8 mouse cellular contexts compared by ENCODE assay signal in genomic region chr2:118779504-118780480, GRCm38 (mm10). TPM values are rescaled to one million over a fixed set of nuclear protein-coding genes. Genes with fewer than 3 reads are reported as not detected.
DNase-seq lines count a peak whose midpoint lies in the region; ATAC-seq and TF ChIP-seq lines count a peak whose summit lies in the region.

Disp2 (plus strand) TSS chr2:118779719.

- peak; percentile 84 for DNase-seq in CH12.LX (ENCODE audit: extremely low read depth)
- DNase-seq in c-Kit-positive CD71-positive TER-119-positive erythroid progenitor cells, embryonic 14.5 days (ENCODE audit: low spot score): peak; percentile 73
- DNase-seq in heart, postnatal 10 days: peak; percentile 95 to 96
- DNase-seq in layer of hippocampus, adult 18-20 months (ENCODE audit: low spot score in 2 of 2): peak; percentile 91 to 96
- peak; percentile 91 for DNase-seq in lung, adult 2 months
- peak; percentile 96 for DNase-seq in testis, postnatal 10 days (ENCODE audit: low spot score)

- 12% methylated on average over 39 of the region's 39 CpGs for WGBS in forebrain, embryonic 13.5 days
- 10% methylated on average over 39 of the region's 39 CpGs for WGBS in lung, adult 2 months
- 9% methylated on average over 39 of the region's 39 CpGs for WGBS in neural tube, embryonic 15.5 days

- TF ChIP-seq RAD21 in CH12.LX (IDR thresholded peaks at IDR 0.05; ENCODE audit: low read depth, low read length): peak; percentile 5

- in situ Hi-C loops in CH12.LX (cut with MboI; ENCODE audit: low pct_ligation_motif_present, low pct_unique_long_range_greater_than_20kb, low sequenced_read_pairs): no loop called here

- TF ChIP-seq CTCF in CH12.LX (conservative IDR thresholded peaks at IDR 0.05 in 1 of 2, IDR thresholded peaks at IDR 0.05 in 1 of 2; ENCODE audit: low read depth in 2 of 2, low read length in 2 of 2): no peak
- no peak for TF ChIP-seq CTCF in lung, adult 2 months (IDR thresholded peaks at IDR 0.05; ENCODE audit: insufficient read depth, low read length)

- H3K79me2 ChIP-seq in CH12.LX (replicated peaks; ENCODE audit: control insufficient read depth, extremely low read depth, insufficient read depth, poor library complexity, severe bottlenecking): no peaks in the 10 kb centered on the region

- H3K9ac ChIP-seq in CH12.LX (ENCODE audit: insufficient read depth, low read depth): no peak within 1 kb of the TSS
- H3K9ac ChIP-seq in forebrain, embryonic 13.5 days: peak within 1 kb of the TSS; percentile 66
- H3K9ac ChIP-seq in neural tube, embryonic 15.5 days (replicated peaks): peak within 1 kb of the TSS; percentile 65

- peaks cover 0 to 13% of the 10 kb centered on the region in 2 experiments; a peak in 2 of 4 replicates for H3K4me1 ChIP-seq in CH12.LX (ENCODE audit: control insufficient read depth in 1 of 2, insufficient read depth in 2 of 2)
- peaks cover 31% of the 10 kb centered on the region for H3K4me1 ChIP-seq in forebrain, embryonic 13.5 days
- peaks cover 5% of the 10 kb centered on the region; the same call in 1 of the 2 replicates for H3K4me1 ChIP-seq in lung, adult 2 months (ENCODE audit: control insufficient read depth, insufficient read depth, low read length)
- peaks cover 31% of the 10 kb centered on the region for H3K4me1 ChIP-seq in neural tube, embryonic 15.5 days

- dilution Hi-C loops in CH12.LX (cut with MboI; ENCODE audit: extremely low pct_ligation_motif_present, extremely low pct_unique_long_range_greater_than_20kb, low sequenced_read_pairs): no loop called here

- H3K27ac ChIP-seq in CH12.LX (ENCODE audit: insufficient read depth, low read depth): no peak within 1 kb of the TSS
- H3K27ac ChIP-seq in forebrain, embryonic 13.5 days: peak within 1 kb of the TSS; percentile 67
- H3K27ac ChIP-seq in neural tube, embryonic 15.5 days (replicated peaks): peak within 1 kb of the TSS; percentile 87

- H3K9me3 ChIP-seq in CH12.LX (replicated peaks; ENCODE audit: low read length): no peaks in the 10 kb centered on the region
- H3K9me3 ChIP-seq in forebrain, embryonic 13.5 days (replicated peaks): no peaks in the 10 kb centered on the region
- no peaks in the 10 kb centered on the region for H3K9me3 ChIP-seq in neural tube, embryonic 15.5 days (replicated peaks)

- peaks cover 72% of the 10 kb centered on the region for H3K27me3 ChIP-seq in CH12.LX (replicated peaks)
- peaks cover 12% of the 10 kb centered on the region; the same call in 1 of the 2 replicates for H3K27me3 ChIP-seq in forebrain, embryonic 13.5 days
- H3K27me3 ChIP-seq in neural tube, embryonic 15.5 days (replicated peaks): no peaks in the 10 kb centered on the region

- intact Hi-C loops in heart, postnatal 10 days (cut with DNase I): loop anchor here (2.0 kb wide), 1 partner anchor 33 kb away; no protein-coding TSS in a partner anchor

- peak within 1 kb of the TSS; percentile 63; the same call in 1 of the 2 replicates for H3K4me2 ChIP-seq in CH12.LX (ENCODE audit: insufficient read depth, low read depth, poor library complexity, severe bottlenecking)
- H3K4me2 ChIP-seq in forebrain, embryonic 13.5 days: peak within 1 kb of the TSS; percentile 62
- peak within 1 kb of the TSS; percentile 69 for H3K4me2 ChIP-seq in neural tube, embryonic 15.5 days

- TF ChIP-seq EP300 in CH12.LX (IDR thresholded peaks at IDR 0.05; ENCODE audit: low read length): no peak

- peak within 1 kb of the TSS in 1 of 3 experiments; percentile 25 for H3K4me3 ChIP-seq in CH12.LX (replicated peaks in 1 of 3; ENCODE audit: low read depth in 2 of 3, low read length in 2 of 3, poor library complexity in 1 of 3)
- H3K4me3 ChIP-seq in forebrain, embryonic 13.5 days: peak within 1 kb of the TSS; percentile 46
- H3K4me3 ChIP-seq in lung, adult 2 months (replicated peaks; ENCODE audit: extremely low read depth, low read depth, low read length): peak within 1 kb of the TSS; percentile 43
- peak within 1 kb of the TSS; percentile 53 for H3K4me3 ChIP-seq in neural tube, embryonic 15.5 days (replicated peaks)

- peak; percentile 81 for TF ChIP-seq POLR2A in CH12.LX (IDR thresholded peaks at IDR 0.05; ENCODE audit: low read depth, low read length)
- TF ChIP-seq POLR2A in lung, adult 2 months (IDR thresholded peaks at IDR 0.05; ENCODE audit: borderline replicate concordance, extremely low read depth, low read depth, low read length): peak; percentile 31; the same call in 1 of the 2 replicates

- H3K36me3 ChIP-seq in CH12.LX (replicated peaks in 1 of 2; ENCODE audit: control insufficient read depth in 1 of 2, insufficient read depth in 1 of 2, low read length in 1 of 2): no peaks in the 10 kb centered on the region
- no peaks in the 10 kb centered on the region for H3K36me3 ChIP-seq in forebrain, embryonic 13.5 days (ENCODE audit: poor library complexity, severe bottlenecking)
- H3K36me3 ChIP-seq in neural tube, embryonic 15.5 days: no peaks in the 10 kb centered on the region

- ATAC-seq in forebrain, embryonic 13.5 days: peak; percentile 94
- ATAC-seq in neural tube, embryonic 15.5 days (ENCODE audit: low FRiP score): peak; percentile 96

TF ChIP-seq in CH12.LX, 34 proteins besides CTCF, POLR2A, EP300 and RAD21:
- no peak for TF ChIP-seq E2F4 (IDR thresholded peaks at IDR 0.05; ENCODE audit: insufficient replicate concordance, low read depth, low read length)
- TF ChIP-seq RCOR1 (conservative IDR thresholded peaks at IDR 0.05; ENCODE audit: low read depth, low read length): 0 out of 2 replicates have a peak, but pooled peaks have one; percentile 36
- TF ChIP-seq ZC3H11A (IDR thresholded peaks at IDR 0.05; ENCODE audit: low read depth, low read length): no peak
- peak; percentile 57 for TF ChIP-seq ELF1 (IDR thresholded peaks at IDR 0.05; ENCODE audit: low read depth, low read length)
- TF ChIP-seq USF2 (conservative IDR thresholded peaks at IDR 0.05; ENCODE audit: low read depth, low read length): no peak
- TF ChIP-seq MXI1 (IDR thresholded peaks at IDR 0.05; ENCODE audit: low read depth, low read length): peak; percentile 99
- peak; percentile 98 for TF ChIP-seq SIN3A (IDR thresholded peaks at IDR 0.05; ENCODE audit: low read length)
- no peak for TF ChIP-seq USF1 (IDR thresholded peaks at IDR 0.05; ENCODE audit: low read depth, low read length)
- TF ChIP-seq NRF1 (IDR thresholded peaks at IDR 0.05; ENCODE audit: low read depth, low read length): peak; percentile 98
- TF ChIP-seq POLR2AphosphoS2 (IDR thresholded peaks at IDR 0.05; ENCODE audit: low read depth, low read length): no peak
- peak; percentile 19; the same call in 1 of the 2 replicates for TF ChIP-seq HCFC1 (IDR thresholded peaks at IDR 0.05; ENCODE audit: low read depth, low read length)
- TF ChIP-seq IRF4 (IDR thresholded peaks at IDR 0.05; ENCODE audit: low read depth, low read length): no peak
- peak; percentile 23; the same call in 1 of the 2 replicates for TF ChIP-seq MEF2A (IDR thresholded peaks at IDR 0.05; ENCODE audit: borderline replicate concordance, low read depth, low read length)
- no peak for TF ChIP-seq BHLHE40 (IDR thresholded peaks at IDR 0.05; ENCODE audit: low read depth, low read length)
- TF ChIP-seq TCF12 (IDR thresholded peaks at IDR 0.05; ENCODE audit: low read depth, low read length): peak; percentile 50; the same call in 1 of the 2 replicates
- TF ChIP-seq MAX (IDR thresholded peaks at IDR 0.05; ENCODE audit: low read length): peak; percentile 78
- TF ChIP-seq ETS1 (conservative IDR thresholded peaks at IDR 0.05; ENCODE audit: low read depth, low read length): no peak
- no peak for TF ChIP-seq MAZ (IDR thresholded peaks at IDR 0.05; ENCODE audit: low read depth, low read length)
- TF ChIP-seq NELFE (IDR thresholded peaks at IDR 0.05; ENCODE audit: low read depth, low read length): peak; percentile 62; the same call in 1 of the 2 replicates
- TF ChIP-seq JUN (IDR thresholded peaks at IDR 0.05; ENCODE audit: insufficient read depth, low read depth, low read length): no peak

RNA-seq across cellular contexts. Expression of gene Disp2, which starts in this region (rescaled TPM):
- total RNA-seq in CH12.LX (2012; rRNA removed): not detected in 2 replicates
- total RNA-seq in CH12.LX (2014; rRNA removed): not detected in 2 replicates
- polyA plus RNA-seq in CH12.LX (2012; ENCODE audit: insufficient read length, low read depth): not detected in 2 replicates
- 13.6 and 15.7 TPM in 2 replicates for polyA plus RNA-seq in forebrain, embryonic 13.5 days (2015; fragmentation: Nextera tagmentation; extraction: Ambion mirVana)
- total RNA-seq in heart, postnatal 10 days (2021): under 1 TPM in 1 of 2 experiments, not detected in 1; 0.07 TPM
- 100 to 1,000 TPM; 261 to 266 TPM for total RNA-seq in layer of hippocampus, adult 18-20 months (2021)
- polyA plus RNA-seq in lung, adult 2 months (2012; rRNA removed): 5.8 and 9.2 TPM in 2 replicates
- polyA plus RNA-seq in neural tube, embryonic 15.5 days (2015; fragmentation: Nextera tagmentation; extraction: Ambion mirVana): 65.4 and 75.6 TPM in 2 replicates

Comparison
In these comparisons a context has a peak if more than half of its experiments do, and no peak if none do; other contexts are left out.
1. RNA of gene Disp2 (total RNA-seq): 261 to 266 TPM in layer of hippocampus, adult 18-20 months; 0.07 TPM in heart, postnatal 10 days and not detected in CH12.LX; every median in the first group is over 100 times any median in the second.
2. Peak in DNase-seq and H3K4me2 ChIP-seq in CH12.LX; RNA of the gene not detected or under 1 TPM.
3. Peak in DNase-seq in heart, postnatal 10 days; RNA of the gene not detected or under 1 TPM.
4. Peak in every context shown above with its lines, with median percentiles within 50 percentile points of each other: DNase-seq and H3K4me2 ChIP-seq.